Mouse (Mus musculus): ENCODE data around the gene Luc7l3.

GRCm38 (mm10) chr11:94323271-94323925, 1.6 kb upstream of the Luc7l3 start:
- TF ChIP-seq POLR2A (IDR thresholded peaks at IDR 0.05; ENCODE audit: extremely low read depth, insufficient read depth, low read length) (no peak), CTCF (IDR thresholded peaks at IDR 0.05; ENCODE audit: low read depth, low read length) (no peak)

Data from liver, adult 2 months (tissue).